Mouse (Mus musculus): ENCODE data around the gene Abcc10. TPM values are rescaled to one million over a fixed set of nuclear protein-coding genes. Genes with fewer than 3 reads are reported as not detected.

Gene Abcc10
- polyA plus RNA-seq, 1 experiment from 2014 or later = 9.6 TPM

GRCm38 (mm10) chr17:46310515-46310914 is 17.6 kb downstream of the Abcc10 start:
- no peaks in the 10 kb centered on the region for H3K27me3 ChIP-seq
- no peak for ATAC-seq (ENCODE audit: low FRiP score, low read depth)
- H3K36me3 ChIP-seq = no peaks in the 10 kb centered on the region
- 89% methylated on average over 10 of the region's 10 CpGs for WGBS
- H3K9ac ChIP-seq = no peak overlapping the region
- H3K4me3 ChIP-seq = no peak overlapping the region
- H3K4me1 ChIP-seq (replicated peaks) = no peaks in the 10 kb centered on the region
- H3K4me2 ChIP-seq = no peak overlapping the region
- no peak overlapping the region for H3K27ac ChIP-seq (replicated peaks)
- no peaks in the 10 kb centered on the region for H3K9me3 ChIP-seq

GRCm38 (mm10) chr17:46309835-46310234 is 18.3 kb downstream of the Abcc10 start:
- H3K4me1 ChIP-seq (replicated peaks) = no peaks in the 10 kb centered on the region
- ATAC-seq (ENCODE audit: low FRiP score, low read depth) = 0 out of 2 replicates have a peak, but pooled peaks have one; percentile 11
- no peaks in the 10 kb centered on the region for H3K9me3 ChIP-seq
- WGBS = 91% methylated on average over 12 of the region's 12 CpGs
- no peaks in the 10 kb centered on the region for H3K36me3 ChIP-seq
- no peak overlapping the region for H3K27ac ChIP-seq (replicated peaks)
- no peak overlapping the region for H3K4me3 ChIP-seq
- no peak overlapping the region for H3K4me2 ChIP-seq
- no peaks in the 10 kb centered on the region for H3K27me3 ChIP-seq
- no peak overlapping the region for H3K9ac ChIP-seq

- H3K9me3 ChIP-seq = no peaks in the 10 kb centered on the region
- no peaks in the 10 kb centered on the region for H3K27me3 ChIP-seq
- no peak overlapping the region for H3K4me3 ChIP-seq
- no peaks in the 10 kb centered on the region for H3K4me1 ChIP-seq (replicated peaks)
- ATAC-seq (ENCODE audit: low FRiP score, low read depth) = no peak
- H3K27ac ChIP-seq (replicated peaks) = no peak overlapping the region
- peaks cover 6% of the 10 kb centered on the region for H3K36me3 ChIP-seq
- WGBS = 89% methylated on average over 15 of the region's 15 CpGs
- no peak overlapping the region for H3K9ac ChIP-seq
- no peak overlapping the region for H3K4me2 ChIP-seq
These were observed 21.2 kb downstream of the Abcc10 start for GRCm38 (mm10) chr17:46306956-46307355.

- Histone ChIP-seq H3K9me3 (no peaks in the 10 kb centered on the region), H3K4me1 (replicated peaks) (peaks cover 3% of the 10 kb centered on the region; the same call in 1 of the 2 replicates), H3K27ac (replicated peaks) (no peak overlapping the region), H3K27me3 (no peaks in the 10 kb centered on the region), H3K4me2 (no peak overlapping the region), H3K4me3 (no peak overlapping the region), H3K9ac (no peak overlapping the region), H3K36me3 (peaks cover 6% of the 10 kb centered on the region)
- WGBS = 86% methylated on average over 9 of the region's 9 CpGs
- no peak for ATAC-seq (ENCODE audit: low FRiP score, low read depth)
These were observed 24.0 kb downstream of the Abcc10 start for GRCm38 (mm10) chr17:46304184-46304583.

- no peak overlapping the region for H3K4me3 ChIP-seq
- H3K36me3 ChIP-seq = peaks cover 6% of the 10 kb centered on the region
- no peaks in the 10 kb centered on the region for H3K27me3 ChIP-seq
- peaks cover 21% of the 10 kb centered on the region for H3K4me1 ChIP-seq (replicated peaks)
- H3K27ac ChIP-seq (replicated peaks) = no peak overlapping the region
- 81% methylated on average over 12 of the region's 12 CpGs for WGBS
- H3K9ac ChIP-seq = no peak overlapping the region
- no peak overlapping the region for H3K4me2 ChIP-seq
- H3K9me3 ChIP-seq = no peaks in the 10 kb centered on the region
- ATAC-seq (ENCODE audit: low FRiP score, low read depth) = no peak
These were observed 26.3 kb downstream of the Abcc10 start for GRCm38 (mm10) chr17:46301892-46302291.

GRCm38 (mm10) chr17:46298220-46298913 is 29.8 kb downstream of the Abcc10 start:
- peaks cover 25% of the 10 kb centered on the region for H3K4me1 ChIP-seq (replicated peaks)
- H3K27me3 ChIP-seq = peaks cover 18% of the 10 kb centered on the region
- H3K4me3 ChIP-seq = peak overlapping the region; percentile 88
- H3K9me3 ChIP-seq = no peaks in the 10 kb centered on the region
- H3K36me3 ChIP-seq = peaks cover 2% of the 10 kb centered on the region; the same call in 1 of the 2 replicates
- ATAC-seq (ENCODE audit: low FRiP score, low read depth) = peak; percentile 70
- under 1% methylated on average over 43 of the region's 48 CpGs for WGBS
- H3K27ac ChIP-seq (replicated peaks) = peak overlapping the region; percentile 90
- H3K4me2 ChIP-seq = peak overlapping the region; percentile 89
- peak overlapping the region; percentile 90 for H3K9ac ChIP-seq

GRCm38 (mm10) chr17:46297364-46298219 is 30.6 kb downstream of the Abcc10 start, which contains the start of gene Dlk2:
Gene Dlk2 (plus strand): TSS chr17:46297421.
- Histone ChIP-seq H3K36me3 (0 out of 2 replicates have a peak, but pooled peaks cover 2% of the 10 kb centered on the region), H3K9ac (peak within 1 kb of the TSS; percentile 90), H3K9me3 (no peaks in the 10 kb centered on the region), H3K4me2 (peak within 1 kb of the TSS; percentile 89), H3K4me1 (replicated peaks) (peaks cover 25% of the 10 kb centered on the region), H3K4me3 (peak within 1 kb of the TSS; percentile 88), H3K27ac (replicated peaks) (peak within 1 kb of the TSS; percentile 90), H3K27me3 (peaks cover 22% of the 10 kb centered on the region)
- peak; percentile 75 for ATAC-seq (ENCODE audit: low FRiP score, low read depth)
- WGBS = under 1% methylated on average over 71 of the region's 86 CpGs

GRCm38 (mm10) chr17:46297028-46297363 is 31.2 kb downstream of the Abcc10 start:
- Histone ChIP-seq H3K4me3 (peak overlapping the region; percentile 88), H3K9ac (peak overlapping the region; percentile 90), H3K9me3 (no peaks in the 10 kb centered on the region), H3K36me3 (no peaks in the 10 kb centered on the region), H3K4me1 (replicated peaks) (peaks cover 25% of the 10 kb centered on the region), H3K27ac (replicated peaks) (peak overlapping the region; percentile 90), H3K27me3 (peaks cover 26% of the 10 kb centered on the region), H3K4me2 (peak overlapping the region; percentile 89)
- 7% methylated on average over 6 of the region's 6 CpGs for WGBS
- no peak for ATAC-seq (ENCODE audit: low FRiP score, low read depth)

- Histone ChIP-seq H3K9me3 (no peaks in the 10 kb centered on the region), H3K4me3 (peak overlapping the region; percentile 88), H3K27me3 (peaks cover 26% of the 10 kb centered on the region), H3K27ac (replicated peaks) (peak overlapping the region; percentile 90), H3K9ac (no peak overlapping the region; the same call in 1 of the 2 replicates), H3K36me3 (no peaks in the 10 kb centered on the region), H3K4me2 (peak overlapping the region; percentile 89), H3K4me1 (replicated peaks) (peaks cover 25% of the 10 kb centered on the region)
- WGBS = 53% methylated on average over 6 of the region's 6 CpGs
- no peak for ATAC-seq (ENCODE audit: low FRiP score, low read depth)
These were observed 31.6 kb downstream of the Abcc10 start for GRCm38 (mm10) chr17:46296601-46297000.

GRCm38 (mm10) chr17:46287678-46288095 is 40.5 kb downstream of the Abcc10 start:
- Histone ChIP-seq H3K36me3 (no peaks in the 10 kb centered on the region), H3K4me2 (no peak overlapping the region), H3K9me3 (no peaks in the 10 kb centered on the region), H3K9ac (no peak overlapping the region), H3K27ac (replicated peaks) (no peak overlapping the region), H3K4me3 (no peak overlapping the region), H3K4me1 (replicated peaks) (peaks cover 6% of the 10 kb centered on the region), H3K27me3 (0 out of 2 replicates have a peak, but pooled peaks cover 4% of the 10 kb centered on the region)
- no peak for ATAC-seq (ENCODE audit: low FRiP score, low read depth)
- 85% methylated on average over 11 of the region's 11 CpGs for WGBS

GRCm38 (mm10) chr17:46285407-46285806 is 42.7 kb downstream of the Abcc10 start:
- Histone ChIP-seq H3K9me3 (no peaks in the 10 kb centered on the region), H3K9ac (no peak overlapping the region), H3K27ac (replicated peaks) (no peak overlapping the region), H3K4me3 (no peak overlapping the region), H3K4me2 (no peak overlapping the region), H3K36me3 (no peaks in the 10 kb centered on the region), H3K27me3 (no peaks in the 10 kb centered on the region), H3K4me1 (replicated peaks) (peaks cover 15% of the 10 kb centered on the region)
- ATAC-seq (ENCODE audit: low FRiP score, low read depth) = no peak
- 73% methylated on average over 6 of the region's 6 CpGs for WGBS

- H3K9me3 ChIP-seq = no peaks in the 10 kb centered on the region
- no peaks in the 10 kb centered on the region for H3K27me3 ChIP-seq
- H3K4me2 ChIP-seq = no peak overlapping the region
- no peak overlapping the region for H3K9ac ChIP-seq
- peaks cover 15% of the 10 kb centered on the region for H3K4me1 ChIP-seq (replicated peaks)
- H3K27ac ChIP-seq (replicated peaks) = no peak overlapping the region
- H3K36me3 ChIP-seq = no peaks in the 10 kb centered on the region
- ATAC-seq (ENCODE audit: low FRiP score, low read depth) = no peak
- WGBS = 48% methylated on average over 7 of the region's 7 CpGs
- H3K4me3 ChIP-seq = no peak overlapping the region
These were observed 43.5 kb downstream of the Abcc10 start for GRCm38 (mm10) chr17:46284653-46285052.

Measured in hindbrain, embryonic 15.5 days (tissue).